In genomic region chr12:111716505-111716904, GRCm38 (mm10) we compare ENCODE assay signal across 25 mouse cellular contexts.
"Had no signal": no experiment of that assay in that cellular context is flagged by ENCODE, and none has a peak within 500 bp of the region (broad histone marks: within the 10 kb centered on the region; RNA-seq: fewer than 3 reads in every experiment).

No protein-coding gene starts in this region.

- H3K36me3 ChIP-seq: forebrain, embryonic 15.5 days had no signal

- H3K4me3 ChIP-seq: embryonic facial prominence, embryonic 10.5 days; embryonic facial prominence, embryonic 12.5 days; embryonic facial prominence, embryonic 13.5 days; embryonic facial prominence, embryonic 15.5 days; erythroblast, embryonic 14.5 days; forebrain, embryonic 10.5 days; forebrain, embryonic 12.5 days; forebrain, embryonic 13.5 days; forebrain, embryonic 15.5 days; gastrocnemius, adult 2 months; heart, adult 2 months; heart, embryonic 10.5 days had no signal

- DNase-seq: cerebellum, adult 9-11 months; cerebellum, postnatal 10 days; cerebellum, postnatal 14 days; cerebellum, postnatal 25 days; cerebellum, postnatal 36 days; embryo, embryonic 11 days; forebrain, postnatal 0 days; gastrocnemius, adult 2 months; gastrocnemius, postnatal 10 days; gastrocnemius, postnatal 25 days; gastrocnemius, postnatal 36 days; heart, adult 18-20 months; heart, adult 2 months had no signal

- ATAC-seq: forebrain, embryonic 13.5 days; forebrain, embryonic 14.5 days; forebrain, embryonic 15.5 days; forebrain, embryonic 16.5 days; forebrain, postnatal 0 days had no signal

- H3K9ac ChIP-seq: embryonic facial prominence, embryonic 12.5 days; embryonic facial prominence, embryonic 13.5 days; embryonic facial prominence, embryonic 15.5 days; forebrain, embryonic 12.5 days; forebrain, embryonic 13.5 days; forebrain, embryonic 15.5 days; forebrain, postnatal 0 days had no signal

- H3K4me2 ChIP-seq: embryonic facial prominence, embryonic 12.5 days; embryonic facial prominence, embryonic 13.5 days; embryonic facial prominence, embryonic 15.5 days; forebrain, embryonic 12.5 days; forebrain, embryonic 13.5 days; forebrain, embryonic 15.5 days had no signal

- H3K27ac ChIP-seq: embryonic facial prominence, embryonic 10.5 days; embryonic facial prominence, embryonic 12.5 days; embryonic facial prominence, embryonic 13.5 days; embryonic facial prominence, embryonic 15.5 days; forebrain, embryonic 10.5 days; forebrain, embryonic 12.5 days; forebrain, embryonic 13.5 days; forebrain, embryonic 15.5 days; gastrocnemius, adult 2 months; heart, adult 2 months; heart, embryonic 10.5 days had no signal

- H3K9me3 ChIP-seq: embryonic facial prominence, embryonic 10.5 days; embryonic facial prominence, embryonic 12.5 days; embryonic facial prominence, embryonic 13.5 days; embryonic facial prominence, embryonic 15.5 days; forebrain, embryonic 12.5 days; forebrain, embryonic 13.5 days; forebrain, embryonic 15.5 days; heart, embryonic 10.5 days had no signal

- H3K27me3 ChIP-seq: embryonic facial prominence, embryonic 12.5 days; embryonic facial prominence, embryonic 13.5 days; embryonic facial prominence, embryonic 15.5 days; forebrain, embryonic 12.5 days; forebrain, embryonic 13.5 days; forebrain, embryonic 15.5 days had no signal
